Mouse (Mus musculus): ENCODE measurements at regions not wholly inside any gene's neighbourhood (a gene's known extent, or its start where the extent isn't known, plus 50 kb on each side); places are given as distances from the start of the nearest gene placed in this dataset.
A peak's percentile ranks its signal among the peaks of the same experiment; 100 is the strongest.
"Not testable (repeated sequence)": the region's sequence is repeated elsewhere in the genome, so short reads cannot be mapped to it uniquely, and the experiment has no call there.

DNA sequence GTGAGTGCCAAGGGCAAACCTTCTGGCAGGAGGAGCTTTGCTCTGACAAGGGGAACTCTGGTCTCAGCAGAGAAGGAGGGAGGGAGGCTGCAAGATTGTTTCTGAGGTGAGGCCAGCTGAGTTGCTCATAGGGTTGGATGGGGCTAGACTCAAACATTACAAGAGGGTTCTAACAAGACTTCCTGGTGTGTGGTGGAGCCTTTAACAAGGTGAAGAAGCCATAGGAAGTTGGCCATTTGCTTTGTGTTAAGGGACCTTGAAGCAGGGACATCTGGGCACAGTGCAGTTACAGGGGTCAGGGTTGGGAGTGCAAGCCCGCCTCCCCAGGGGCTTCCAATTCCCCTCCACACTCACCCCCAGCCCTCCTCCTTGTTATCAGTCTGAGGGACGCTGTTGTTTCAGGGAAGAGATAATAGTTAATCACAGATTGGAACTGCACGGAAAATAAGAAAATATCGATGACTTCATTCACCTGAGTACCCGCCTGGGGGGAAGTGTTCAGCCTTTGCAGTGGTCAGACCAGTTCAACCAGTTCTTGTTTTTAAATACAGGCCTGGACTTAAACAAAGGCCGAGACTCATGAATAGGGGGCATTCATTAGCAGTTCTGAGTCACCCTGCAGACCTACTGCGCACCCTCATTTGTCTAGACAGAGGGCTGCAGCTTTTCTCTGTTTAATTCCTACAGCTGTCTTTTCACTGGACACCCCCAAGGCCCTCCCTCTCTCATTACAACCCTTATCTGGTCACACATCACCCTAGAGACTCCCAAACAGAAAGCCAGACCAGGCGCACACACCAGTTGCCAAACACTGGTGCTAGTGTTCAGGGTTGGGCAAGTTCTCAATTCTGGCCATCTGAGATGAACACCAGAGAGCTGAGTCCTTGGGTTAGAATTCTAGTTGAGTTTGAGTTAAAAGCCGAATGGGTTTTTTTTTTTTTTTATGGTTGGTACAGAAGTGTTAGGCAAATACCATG lies 139.5 kb downstream of the Bcl2l11 start:
- peak; percentile 33 for DNase-seq (ENCODE audit: low spot score)

DNA sequence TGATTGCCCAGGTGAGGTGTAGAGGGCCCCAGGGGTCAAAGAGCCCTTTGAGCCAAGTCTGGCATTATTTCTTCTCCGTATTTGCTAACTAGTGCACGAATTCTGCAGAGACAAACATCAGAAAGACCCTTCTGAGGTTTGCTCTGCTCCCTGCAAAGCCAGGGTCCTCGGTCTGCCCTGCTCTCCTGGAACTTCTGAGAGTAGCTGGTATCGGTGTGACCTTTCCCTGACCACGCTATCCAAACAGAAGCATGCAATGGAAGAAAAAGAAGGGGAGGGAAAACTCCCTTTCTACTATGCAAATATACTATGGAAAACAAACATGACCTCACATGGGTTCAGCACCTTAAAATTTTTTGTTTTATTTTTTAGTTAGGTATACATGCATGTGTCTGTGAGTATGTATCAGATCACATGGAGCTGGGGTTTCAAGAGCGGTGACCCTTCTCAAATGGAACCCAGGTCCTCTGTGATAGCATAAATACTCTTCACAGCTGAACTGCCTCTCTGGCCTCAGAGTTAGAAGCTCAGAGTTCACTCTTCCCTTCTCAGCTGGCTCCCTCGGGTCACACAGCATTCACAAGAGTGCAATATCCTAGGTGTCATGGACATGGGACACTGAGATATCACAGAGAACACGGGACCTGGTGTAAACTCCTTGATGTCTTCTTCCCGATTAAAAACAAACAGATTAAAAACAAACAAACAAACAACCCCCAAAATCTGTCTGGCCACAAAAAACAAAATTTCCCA lies 144.7 kb downstream of the Bcl2l11 start:
- no peak for DNase-seq (ENCODE audit: low spot score)

DNA sequence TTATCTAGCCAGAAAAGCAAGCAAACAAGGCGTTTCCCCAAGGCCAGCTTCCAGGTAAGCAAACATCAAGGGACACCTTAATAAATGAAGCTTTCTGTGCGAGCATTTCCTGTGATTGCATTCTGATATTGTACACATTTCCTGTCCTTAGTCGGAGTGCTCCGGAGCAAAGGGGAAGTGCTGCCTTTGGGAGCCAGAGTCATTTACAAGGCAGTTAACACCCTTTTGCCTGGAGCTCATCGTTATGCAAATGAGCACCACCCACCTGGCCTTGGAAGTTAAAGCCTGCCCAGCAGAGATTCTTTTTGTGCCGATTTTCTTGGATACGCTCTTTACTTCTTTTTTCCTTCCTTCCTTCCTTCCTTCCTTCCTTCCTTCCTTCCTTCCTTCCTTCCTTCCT lies 147.0 kb downstream of the Bcl2l11 start:
- no peak for DNase-seq (ENCODE audit: low spot score)

DNA sequence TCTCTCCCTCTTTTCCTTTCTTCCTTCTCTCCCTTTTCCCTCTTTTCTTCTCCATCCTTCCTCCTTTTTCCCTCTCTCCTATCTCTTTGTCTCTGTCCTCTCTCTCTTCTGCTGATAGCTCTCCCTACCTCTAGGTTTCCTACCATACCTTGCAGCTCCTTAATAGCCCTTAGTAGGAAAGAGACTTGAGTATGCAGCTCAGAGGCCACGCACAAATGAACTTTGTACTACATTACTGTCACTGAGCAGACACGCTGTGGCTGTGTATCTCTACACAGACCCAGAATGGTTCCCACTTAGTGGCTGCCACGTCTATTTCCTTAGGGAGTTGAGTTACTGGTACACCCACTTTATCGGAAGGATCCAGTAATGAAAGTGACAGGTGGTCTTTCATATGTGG lies 147.5 kb downstream of the Bcl2l11 start:
- no peak for DNase-seq (ENCODE audit: low spot score)

DNA sequence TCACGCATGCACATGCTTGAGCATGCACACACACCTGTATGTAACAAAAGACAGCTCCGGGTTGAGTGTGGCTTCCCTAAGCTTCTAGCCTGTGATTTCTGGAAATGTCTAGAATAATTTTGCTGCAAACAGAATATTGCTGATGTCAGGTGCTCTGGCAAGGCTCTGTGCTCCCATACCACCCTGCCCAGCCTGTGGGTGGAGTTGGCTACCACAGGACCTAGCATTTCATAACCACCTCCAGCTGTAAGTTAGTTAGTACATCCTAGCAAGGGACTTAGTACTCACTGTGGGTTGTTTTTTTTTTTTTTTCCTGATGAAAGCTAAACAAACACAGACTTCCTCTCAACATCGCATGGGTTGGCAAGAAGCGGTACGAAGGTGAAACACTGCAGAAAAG lies 150.5 kb downstream of the Bcl2l11 start:
- DNase-seq (ENCODE audit: low spot score), result no peak

DNA sequence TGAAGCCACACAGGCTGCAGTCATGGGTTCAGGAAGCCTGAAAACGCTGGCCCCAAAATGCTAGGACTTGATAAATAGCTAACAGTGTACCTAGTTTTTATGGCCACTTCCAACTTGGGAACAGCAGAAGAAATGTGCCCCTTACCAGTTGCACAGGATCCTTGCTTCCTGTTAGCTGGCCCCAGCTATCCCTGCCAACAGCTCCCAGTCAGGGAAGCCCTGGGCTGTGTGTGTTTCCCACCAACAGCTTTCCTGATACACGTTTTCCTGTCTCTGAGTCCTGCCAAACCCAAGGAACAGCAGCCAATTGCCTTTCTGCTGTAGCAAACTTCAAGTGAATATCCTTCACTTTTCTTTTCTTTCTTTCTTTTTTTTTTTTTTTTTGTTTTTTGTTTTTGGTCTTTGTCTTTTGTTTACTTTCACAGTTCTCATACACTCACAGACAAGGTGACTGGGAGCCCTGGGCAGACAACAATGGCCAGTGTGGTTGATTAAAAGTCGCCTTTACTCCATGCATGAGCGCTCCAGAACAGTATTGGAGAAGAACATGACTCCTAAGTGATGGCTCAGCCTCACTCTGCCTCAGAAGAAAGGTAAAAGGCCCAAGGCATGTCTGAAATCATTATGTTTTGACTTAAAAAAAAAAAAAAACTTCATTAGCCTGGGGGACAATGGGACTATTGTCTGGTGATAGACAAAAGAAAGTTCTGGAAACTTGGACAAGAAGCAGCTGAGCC lies 151.7 kb downstream of the Bcl2l11 start:
- peak; percentile 42 for DNase-seq (ENCODE audit: low spot score)

DNA sequence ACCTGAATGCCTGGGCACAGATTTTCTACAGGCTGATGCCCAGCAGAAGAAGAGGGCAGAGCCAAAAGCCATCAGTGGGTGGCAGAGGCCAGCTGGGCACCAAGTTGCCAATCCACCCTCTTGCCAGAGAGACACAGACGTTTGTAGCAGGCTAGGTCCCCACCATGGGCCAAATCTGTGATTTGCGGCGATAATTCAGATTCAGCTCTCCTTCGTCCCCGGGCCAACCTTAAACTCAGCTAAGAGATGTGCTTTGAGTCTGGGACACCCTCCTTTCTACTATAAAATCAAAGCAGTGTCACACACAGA lies 152.2 kb downstream of the Bcl2l11 start:
- no peak for DNase-seq (ENCODE audit: low spot score)

DNA sequence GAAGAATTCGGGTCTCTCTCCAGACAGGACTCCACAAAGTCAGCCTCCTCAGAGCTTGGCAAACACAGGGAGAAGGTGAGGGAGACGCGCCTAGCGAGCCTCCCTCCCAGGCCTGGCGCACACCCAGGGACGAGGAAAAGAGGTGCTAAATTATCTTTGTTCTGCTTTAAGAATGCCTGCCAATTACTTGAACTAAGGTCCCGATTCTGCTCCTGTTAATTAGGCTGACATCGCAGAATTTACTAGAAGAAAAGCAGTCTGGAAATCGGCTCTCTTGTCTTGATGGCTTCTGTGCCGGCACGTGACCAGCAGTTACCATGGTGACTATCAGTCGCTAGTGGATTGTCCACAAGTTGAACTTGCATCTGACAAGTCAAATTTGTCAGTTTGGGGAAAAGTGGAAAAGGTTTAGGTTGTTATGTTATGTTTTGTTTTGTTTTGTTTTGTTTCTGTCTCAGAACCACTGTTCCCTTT lies 152.8 kb downstream of the Bcl2l11 start:
- DNase-seq (ENCODE audit: low spot score), result peak; percentile 57

DNA sequence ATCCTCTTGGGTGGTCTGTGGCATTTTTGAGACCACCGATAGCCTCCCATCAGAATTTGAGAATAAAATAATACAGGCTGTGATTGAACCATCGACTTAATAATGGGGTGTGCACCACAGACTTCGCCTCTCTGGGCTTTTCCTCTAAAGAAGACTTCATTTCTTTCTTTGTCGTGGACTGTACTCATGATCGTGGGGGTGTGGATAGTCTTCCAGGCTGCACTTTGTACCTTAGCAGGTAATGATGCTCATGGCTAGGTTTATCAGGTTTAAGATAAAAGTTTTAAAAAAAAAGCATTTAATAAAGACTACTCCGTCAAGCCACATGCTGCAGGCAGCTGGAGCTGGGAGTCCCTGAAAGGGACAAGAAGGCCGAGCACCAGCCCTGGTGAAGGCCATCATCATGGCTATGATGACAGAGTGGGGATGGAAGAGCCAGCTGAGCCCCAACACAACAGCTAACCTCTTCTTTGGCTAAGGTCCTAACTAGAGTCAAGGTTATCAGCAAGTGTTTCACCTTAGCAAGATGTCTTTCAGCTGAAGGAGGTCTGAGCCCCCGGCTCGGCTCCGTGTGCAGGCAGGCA lies 153.4 kb downstream of the Bcl2l11 start:
- no peak for DNase-seq (ENCODE audit: low spot score)

DNA sequence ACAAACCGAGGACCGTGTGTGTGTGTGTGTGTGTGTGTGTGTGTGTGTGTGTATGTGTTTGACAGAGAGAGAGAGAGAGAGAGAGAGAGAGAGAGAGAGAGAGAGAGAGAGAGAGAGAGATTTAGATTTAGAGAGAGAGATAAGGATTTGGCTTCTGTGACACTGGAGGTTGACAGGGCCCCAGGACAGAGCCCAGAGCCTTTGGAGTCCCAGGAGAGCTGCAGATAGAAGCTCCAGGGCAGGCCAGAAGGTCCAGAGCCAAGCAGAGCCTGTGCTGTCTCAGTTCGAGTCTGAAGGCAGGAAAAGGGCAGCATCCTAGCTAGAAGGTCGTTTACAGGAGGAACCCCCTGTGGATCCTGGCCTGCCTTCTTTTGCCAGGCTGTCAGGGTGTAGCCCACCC lies 156.8 kb downstream of the Bcl2l11 start:
- no peak for DNase-seq (ENCODE audit: low spot score)

DNA sequence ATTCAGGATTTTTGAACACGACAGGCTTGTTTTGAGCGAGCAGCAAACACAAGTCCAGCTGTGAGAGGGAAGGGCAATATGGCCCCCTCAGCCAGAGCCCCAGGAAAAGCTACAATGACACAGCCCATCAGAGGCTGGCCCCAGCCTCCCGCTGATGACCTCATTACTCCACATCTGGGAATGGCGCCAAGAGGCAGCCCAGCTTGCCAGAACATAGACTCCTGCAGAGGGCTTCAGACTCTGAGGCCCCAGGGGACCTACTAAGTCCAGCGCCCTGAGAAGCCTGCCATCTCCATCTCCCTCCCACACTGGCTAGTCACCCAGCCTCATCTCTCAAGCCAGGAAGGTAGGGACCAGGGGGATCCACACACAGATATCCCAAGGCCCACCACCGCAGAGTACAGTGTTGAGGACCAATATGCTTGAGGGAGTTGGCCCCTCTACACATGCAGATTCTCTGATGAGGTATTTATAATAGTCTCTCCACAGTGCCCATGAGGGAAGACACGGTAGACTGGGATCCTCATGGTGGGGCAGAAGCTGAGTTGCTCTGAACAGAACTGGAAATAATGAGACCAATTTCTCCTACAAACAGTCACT lies 159.1 kb downstream of the Bcl2l11 start:
- DNase-seq (ENCODE audit: low spot score), result no peak

DNA sequence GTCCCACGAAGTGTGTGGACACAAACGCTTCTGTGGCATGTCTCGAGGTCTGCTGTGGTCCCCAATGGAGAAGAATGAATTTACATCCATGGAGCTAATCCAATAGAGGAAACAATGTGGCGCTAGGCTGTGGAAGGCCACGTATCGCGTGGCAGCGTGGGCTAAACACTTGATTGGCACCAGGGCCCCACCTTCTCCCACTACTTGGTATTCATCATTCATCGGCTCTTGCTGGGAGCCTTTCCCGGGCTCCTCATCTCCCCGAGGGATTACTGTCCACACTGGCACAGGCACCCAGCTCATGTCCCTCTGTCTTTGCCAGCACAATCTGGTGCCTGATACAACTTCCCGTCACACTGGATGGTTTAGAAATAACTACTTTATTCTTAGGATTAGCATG lies 159.6 kb downstream of the Bcl2l11 start:
- no peak for DNase-seq (ENCODE audit: low spot score)

DNA sequence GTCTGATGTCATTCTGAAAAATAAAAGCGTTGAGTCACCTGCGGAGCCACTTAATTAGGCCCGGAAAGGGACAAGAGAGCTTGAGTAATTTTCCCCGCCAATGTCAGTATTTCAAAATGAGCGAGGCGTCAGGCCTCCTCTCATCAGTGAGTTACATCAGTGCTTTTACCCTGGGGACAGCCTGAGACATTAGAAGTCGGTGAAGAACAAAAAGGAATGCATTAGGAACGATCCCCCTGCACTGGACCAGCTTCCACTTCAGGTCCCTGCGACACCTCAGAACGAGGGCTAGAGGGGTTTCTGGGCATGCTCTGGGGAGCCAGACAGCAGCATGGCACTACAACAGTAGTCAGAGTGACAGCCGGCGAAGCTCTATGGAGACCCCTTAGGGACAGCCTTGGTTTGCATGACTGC lies 162.3 kb downstream of the Bcl2l11 start:
- no peak for DNase-seq (ENCODE audit: low spot score)

DNA sequence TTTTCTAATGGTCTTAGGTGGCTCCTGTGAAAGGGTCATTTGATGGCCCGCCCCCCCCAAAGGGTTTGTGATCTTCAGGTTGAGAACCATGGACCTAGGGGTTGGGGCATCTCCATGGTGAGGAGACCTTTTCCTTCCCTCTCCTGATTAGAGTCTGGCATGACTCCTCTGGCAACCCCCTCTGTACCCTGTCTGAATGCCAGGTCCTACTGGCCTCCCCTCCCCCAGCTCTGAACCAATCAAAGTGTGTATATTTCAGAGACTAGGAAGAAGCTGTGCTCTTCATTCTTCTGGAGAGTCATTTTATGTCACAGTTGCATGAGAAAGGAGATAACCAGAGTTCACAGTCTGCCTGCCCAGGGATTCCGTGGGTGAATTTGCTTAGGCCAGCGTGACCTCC lies 164.8 kb downstream of the Bcl2l11 start:
- no peak for DNase-seq (ENCODE audit: low spot score)

DNA sequence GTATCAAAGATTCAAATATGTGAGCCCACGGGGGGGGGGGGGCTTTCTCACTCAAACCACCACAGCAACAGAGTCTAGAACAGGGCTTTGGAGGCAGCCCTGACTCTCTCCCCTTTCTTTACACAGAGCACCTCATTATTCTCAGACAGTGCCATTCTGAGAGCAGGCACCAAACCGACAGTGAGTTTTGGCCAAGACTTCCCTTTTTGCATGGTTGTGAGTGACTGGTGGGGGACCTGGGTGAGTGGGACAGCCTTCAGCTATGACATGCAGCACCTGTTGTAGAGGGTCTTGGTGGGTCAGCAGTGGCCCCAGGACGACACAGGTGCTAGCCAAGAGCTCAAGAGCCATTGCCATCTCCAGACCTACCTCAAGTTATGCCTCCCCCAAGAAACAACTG lies 168.8 kb downstream of the Bcl2l11 start:
- no peak for DNase-seq (ENCODE audit: low spot score)

DNA sequence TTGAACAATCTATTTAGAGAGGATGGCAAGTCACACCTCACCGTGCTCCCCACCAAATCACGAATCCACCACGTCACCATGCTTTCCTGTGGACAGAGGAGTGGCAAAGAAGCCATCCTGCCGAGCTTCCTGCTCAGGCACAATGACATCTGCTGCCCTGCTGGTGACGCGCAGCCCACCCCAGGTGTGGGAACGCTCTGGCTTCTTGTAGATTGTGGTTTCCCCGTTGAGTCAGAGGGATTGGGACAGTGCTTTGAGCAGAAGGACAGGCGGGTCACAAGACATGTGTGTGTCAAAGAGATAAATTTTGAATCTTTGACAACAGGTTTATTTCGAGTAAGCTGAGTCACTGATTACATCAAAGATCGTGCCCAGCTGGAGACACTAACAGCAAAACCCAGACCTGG lies 169.2 kb downstream of the Bcl2l11 start:
- DNase-seq (ENCODE audit: low spot score), result no peak

DNA sequence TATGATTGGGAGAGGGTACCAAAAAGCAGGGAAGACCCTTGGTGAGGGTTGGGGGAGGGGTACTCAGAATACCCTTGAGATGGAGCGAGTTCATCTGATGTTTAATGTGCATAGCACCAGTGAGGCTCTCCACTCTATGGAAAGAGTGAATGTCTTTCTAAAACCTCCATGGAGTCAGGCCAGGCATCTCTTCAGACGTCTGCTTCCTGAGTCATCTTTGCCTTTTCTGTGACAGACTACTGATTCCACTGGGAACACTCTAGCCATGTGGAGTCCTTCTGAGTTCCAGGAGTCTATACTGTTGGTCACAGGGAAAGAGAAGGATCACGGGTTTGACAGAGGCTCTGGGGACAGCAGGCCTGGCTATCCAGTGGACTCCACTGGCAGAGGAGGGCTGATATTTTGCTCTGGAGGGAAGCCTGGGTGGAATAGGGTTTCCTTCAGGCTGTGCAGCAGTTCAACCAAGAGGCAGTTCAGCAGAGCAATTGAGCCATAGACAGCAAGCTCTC lies 169.9 kb downstream of the Bcl2l11 start:
- DNase-seq (ENCODE audit: low spot score), result no peak

DNA sequence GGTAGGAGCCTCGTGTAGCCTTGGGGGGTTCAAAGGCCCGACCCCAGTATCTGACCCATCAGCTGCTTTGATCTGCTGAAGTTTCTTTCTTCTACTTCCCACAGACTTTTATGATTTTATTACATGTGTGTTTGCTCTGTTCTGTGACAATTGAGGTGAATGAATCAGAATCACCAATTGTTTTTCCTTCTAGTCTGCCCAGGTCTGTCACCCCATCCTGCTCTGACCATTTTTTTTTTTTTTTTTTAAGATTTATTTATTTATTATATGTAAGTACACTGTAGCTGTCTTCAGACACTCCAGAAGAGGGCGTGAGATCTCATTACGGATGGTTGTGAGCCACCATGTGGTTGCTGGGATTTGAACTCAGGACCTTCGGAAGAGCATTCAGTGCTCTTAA lies 170.6 kb downstream of the Bcl2l11 start:
- DNase-seq (ENCODE audit: low spot score), result not testable (repeated sequence)

DNA sequence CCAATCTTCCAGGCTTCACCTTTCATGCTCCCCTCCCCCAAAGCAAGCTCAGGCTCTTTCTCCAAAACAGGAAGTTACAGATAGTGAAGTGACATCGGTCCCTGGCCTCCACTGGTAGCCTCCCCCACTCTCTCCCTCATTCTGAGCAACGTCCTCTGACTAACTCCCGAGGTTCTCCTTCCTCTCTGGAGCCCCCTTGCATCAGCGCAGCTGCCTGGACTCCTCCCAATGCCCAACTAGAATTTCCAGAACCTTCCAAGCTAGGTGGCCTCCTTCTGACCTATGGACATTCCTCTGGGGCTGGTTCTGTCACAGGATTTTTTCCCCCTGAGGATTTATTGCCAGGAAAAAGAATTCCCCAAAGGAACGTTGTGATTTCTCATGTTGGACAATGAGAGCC lies 171.1 kb downstream of the Bcl2l11 start:
- peak; percentile 60 for DNase-seq (ENCODE audit: low spot score)

DNA sequence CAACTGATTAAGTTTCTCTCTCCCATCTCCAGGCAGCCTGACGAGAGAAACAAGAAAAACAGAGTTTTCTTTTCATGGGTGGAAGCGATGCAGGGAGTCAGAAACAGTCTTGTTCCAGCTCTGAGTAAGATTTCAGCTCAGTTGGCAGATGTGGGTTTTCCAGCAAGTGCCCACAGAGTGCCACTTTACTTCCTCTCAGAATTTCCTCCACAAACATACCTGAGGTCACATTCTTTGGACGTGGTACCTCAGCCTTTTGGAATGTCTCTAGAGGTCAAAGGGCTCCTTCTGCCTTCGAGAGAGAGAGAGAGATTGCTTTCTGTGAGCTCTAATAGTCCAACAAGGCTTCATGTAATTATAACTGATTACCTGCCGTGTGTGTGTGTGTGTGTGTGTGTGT lies 172.0 kb downstream of the Bcl2l11 start:
- no peak for DNase-seq (ENCODE audit: low spot score)

DNA sequence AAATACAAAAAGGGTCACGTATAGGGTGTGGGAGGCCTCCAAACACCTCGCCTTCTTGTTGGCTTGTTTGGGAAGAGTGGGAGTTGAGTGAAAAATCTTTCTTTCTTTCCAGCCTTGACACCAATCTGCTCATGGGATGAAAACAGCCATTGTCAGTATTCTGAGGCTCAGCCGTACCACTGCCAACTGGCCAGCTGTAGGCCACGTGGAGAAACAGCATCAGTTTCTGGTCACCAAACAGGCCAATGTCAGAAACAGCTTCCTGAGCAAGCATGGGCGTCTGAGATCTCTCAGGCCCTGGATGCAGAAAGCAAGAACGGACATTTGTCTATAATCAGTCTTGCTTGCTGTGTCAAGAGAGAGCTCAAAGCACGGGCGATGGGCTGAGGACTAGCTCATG lies 173.2 kb downstream of the Bcl2l11 start:
- no peak for DNase-seq (ENCODE audit: low spot score)

DNA sequence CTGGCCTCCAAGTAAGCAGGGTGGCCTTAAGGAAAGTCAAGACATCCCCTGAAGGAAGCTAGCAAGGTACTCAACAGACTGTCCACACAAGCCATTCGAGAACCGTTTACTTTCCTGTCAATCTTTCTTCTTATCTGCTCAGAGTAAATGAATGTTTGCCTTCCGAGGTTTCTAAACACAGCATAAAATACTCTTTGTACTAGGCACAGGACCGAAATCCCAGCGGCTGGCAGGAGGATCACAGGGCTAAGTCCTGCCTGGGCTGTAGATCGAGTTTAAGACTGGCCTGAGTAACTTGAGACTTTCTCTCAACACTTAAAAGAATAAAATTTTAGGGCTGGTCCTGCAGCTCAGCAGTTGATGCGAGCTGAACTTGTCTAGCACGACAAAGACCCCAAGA lies 175.9 kb downstream of the Bcl2l11 start:
- no peak for DNase-seq (ENCODE audit: low spot score)
